Mouse (Mus musculus) embryonic fibroblast, embryonic 13.5 days (primary cell): ENCODE results near the gene 2810408A11Rik.

ENCODE experiments used
- CTCF ChIP-seq: IDR thresholded peaks from 2 replicates; pipeline ENCODE4 v1.5.1; 2011; ENCODE audit warnings: mild to moderate bottlenecking, control low read depth, low read length, moderate library complexity, borderline replicate concordance; ENCODE audit not compliant: insufficient read depth
- POLR2A ChIP-seq: IDR thresholded peaks from 2 replicates; pipeline ENCODE4 v1.6.1; 2011; ENCODE audit warnings: low read depth, mild to moderate bottlenecking, control low read depth, low read length, moderate library complexity

- TF ChIP-seq POLR2A (no peak), CTCF (no peak)
These were observed 35.4 kb upstream of the 2810408A11Rik start for GRCm38 (mm10) chr11:69936156-69936555.
